Mouse (Mus musculus) heart, adult 2 months (tissue): ENCODE results near the gene Gdf7. TPM values are rescaled to one million over a fixed set of nuclear protein-coding genes. Genes with fewer than 3 reads are reported as not detected.

ENCODE experiments used
- DNase-seq, 2 experiments: peaks; one replicate each; pipeline ENCODE4 v3.0.0; 2021
- H3K27ac ChIP-seq: fragments of 200-600 bp; 2 replicates; pipeline ENCODE4 v1.8.1; 2022
- H3K27me3 ChIP-seq: fragments of 200-500 bp; 2 replicates; pipeline ENCODE4 v1.6.1; 2012; ENCODE audit warnings: mild to moderate bottlenecking, low read length, inconsistent platforms, mixed read lengths; ENCODE audit not compliant: control insufficient read depth, insufficient read depth
- H3K36me3 ChIP-seq: fragments of 200-500 bp; 2 replicates; pipeline ENCODE4 v1.6.1; 2012; ENCODE audit warnings: low read length, inconsistent platforms; ENCODE audit not compliant: control insufficient read depth, insufficient read depth
- H3K4me1 ChIP-seq: fragments of 200-500 bp; 2 replicates; pipeline ENCODE4 v1.6.1; 2011; ENCODE audit warnings: low read length; ENCODE audit not compliant: control insufficient read depth, insufficient read depth
- H3K4me3 ChIP-seq: fragments of 200-600 bp; 2 replicates; pipeline ENCODE4 v1.8.1; 2022
- H3K79me2 ChIP-seq: fragments of 200-500 bp; replicated peaks from 2 replicates; pipeline ENCODE4 v1.6.1; 2012; ENCODE audit warnings: mild to moderate bottlenecking, inconsistent platforms, low read length, moderate library complexity, mixed read lengths; ENCODE audit not compliant: control insufficient read depth, insufficient read depth
- H3K9ac ChIP-seq: fragments of 200-500 bp; 2 replicates; pipeline ENCODE4 v1.6.1; 2012; ENCODE audit warnings: low read depth, mild to moderate bottlenecking, control low read depth, inconsistent platforms, low read length, mixed read lengths
- CTCF ChIP-seq: fragments of 200-600 bp; IDR thresholded peaks from 2 replicates; pipeline ENCODE4 v1.8.1; 2022; ENCODE audit warnings: antibody characterized with exemption, mild to moderate bottlenecking, moderate library complexity
- EP300 ChIP-seq: fragments of 200-500 bp; IDR thresholded peaks from 2 replicates; pipeline ENCODE4 v1.6.1; 2011; ENCODE audit warnings: low read depth, low read length, control low read depth; ENCODE audit not compliant: insufficient read depth
- POLR2A ChIP-seq: fragments of 200-500 bp; IDR thresholded peaks from 2 replicates; pipeline ENCODE4 v1.6.1; 2011; ENCODE audit warnings: mild to moderate bottlenecking, low read depth, low read length, control low read depth; ENCODE audit not compliant: insufficient read depth
- WGBS: fragments of 180-500 bp; shearing (Covaris S2); methylation state at CpG from one replicate; pipeline ENCODE4 v1.1.7; 2018; 5-methylcytosine and 5-hydroxymethylcytosine counted together
- intact Hi-C: fragments of 180-260 bp; cut with DNase I; formaldehyde crosslinking; loops from one replicate; pipeline ENCODE4 v1.15.1; 2025
- polyA plus RNA-seq: library from polyadenylated mRNA; depleted of rRNA; stranded (reverse); fragments of >200 nt; gene quantifications from 2 replicates; pipeline ENCODE4 v1.2.3, GENCODE M21; 2012
- total RNA-seq, 2 experiments: library from RNA; stranded (reverse); gene quantifications; 2 replicates each; pipeline ENCODE4 v1.2.3; 2021

Gene Gdf7
- total and polyA plus RNA-seq, 3 experiments, result 0.41 to 0.96 (median 0.84) TPM

DNA sequence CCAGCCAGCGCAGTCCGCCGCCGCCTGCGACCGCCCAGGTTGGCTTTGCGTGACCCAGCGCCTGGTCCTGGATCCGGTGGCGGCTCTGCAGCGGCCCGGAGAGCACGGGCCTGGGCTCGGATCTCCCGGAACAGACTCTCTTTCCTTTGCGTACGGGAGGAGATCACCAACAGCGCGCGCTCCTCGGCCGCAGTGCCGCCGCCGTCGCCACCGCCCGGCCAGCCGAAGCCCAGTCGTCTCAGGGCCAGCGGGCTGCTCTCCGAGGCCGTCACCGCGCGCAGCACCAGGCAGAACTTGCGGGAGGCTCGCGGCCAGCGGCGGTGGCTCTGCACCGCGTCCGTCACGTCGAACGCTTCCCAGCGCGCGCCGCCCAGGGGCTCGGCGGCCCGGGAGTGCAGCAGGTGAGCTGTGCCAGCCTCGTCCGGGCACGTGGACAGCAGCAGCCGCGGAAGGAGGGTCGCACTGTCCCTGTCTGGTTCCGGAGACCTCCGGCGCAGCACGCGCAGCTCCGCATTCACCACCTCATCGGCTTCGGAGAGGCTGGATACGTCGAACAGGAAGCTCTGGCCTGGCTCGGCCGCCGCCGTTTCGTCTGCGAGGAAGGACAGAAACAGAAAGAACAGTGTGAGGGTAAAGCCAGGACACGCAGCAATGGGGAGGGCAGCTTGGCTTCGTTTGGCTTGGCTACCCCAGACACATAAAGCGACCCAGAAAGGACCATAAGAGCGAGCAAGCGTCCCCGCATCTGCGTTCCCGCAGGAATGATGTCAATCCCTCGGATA is 3.2 kb downstream of the Gdf7 start:
- H3K4me1 ChIP-seq, result no peaks in the 10 kb centered on the region
- H3K27me3 ChIP-seq, result peaks cover 13% of the 10 kb centered on the region
- no peak for DNase-seq
- H3K9ac ChIP-seq, result peak overlapping the region; percentile 5
- no peaks in the 10 kb centered on the region for H3K79me2 ChIP-seq
- WGBS, result 5% methylated on average over 84 of the region's 85 CpGs
- peak overlapping the region; percentile 24 for H3K4me3 ChIP-seq
- TF ChIP-seq CTCF (no peak), POLR2A (no peak), EP300 (no peak)
- H3K27ac ChIP-seq, result no peak overlapping the region
- H3K36me3 ChIP-seq, result no peaks in the 10 kb centered on the region
- intact Hi-C loops, result no loop called here

DNA sequence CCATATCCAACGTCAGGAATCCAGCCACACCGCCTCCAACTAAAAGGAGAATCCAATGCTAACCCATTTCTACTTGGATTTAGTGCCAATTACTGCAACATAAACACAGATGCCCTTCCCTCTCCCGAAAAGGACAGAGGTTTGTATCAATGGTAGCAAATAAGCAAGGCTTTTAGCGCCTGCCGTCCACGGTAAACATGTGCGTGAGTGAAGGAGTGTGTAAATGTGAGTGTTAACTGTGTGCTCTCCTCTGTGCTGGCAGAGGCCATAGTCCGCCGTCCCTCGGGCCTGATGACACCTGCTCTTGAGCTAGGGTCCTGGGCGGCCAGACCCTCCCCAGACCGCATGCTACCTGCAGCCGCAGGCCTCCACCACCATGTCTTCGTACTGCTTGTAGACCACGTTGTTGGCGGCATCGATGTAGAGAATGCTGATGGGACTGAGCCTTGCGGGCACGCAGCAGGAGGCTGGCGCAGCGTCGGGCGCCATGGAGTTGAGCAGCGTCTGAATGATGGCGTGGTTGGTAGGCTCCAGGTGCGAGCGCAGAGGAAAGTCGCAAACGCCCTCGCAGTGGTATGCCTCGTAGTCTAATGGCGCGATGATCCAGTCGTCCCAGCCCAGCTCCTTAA is 4.1 kb downstream of the Gdf7 start:
- no peaks in the 10 kb centered on the region for H3K4me1 ChIP-seq
- no peak overlapping the region for H3K27ac ChIP-seq
- H3K36me3 ChIP-seq, result no peaks in the 10 kb centered on the region
- 0 out of 2 replicates have a peak overlapping the region, but pooled peaks have one; percentile 7 for H3K4me3 ChIP-seq
- no peaks in the 10 kb centered on the region for H3K79me2 ChIP-seq
- TF ChIP-seq CTCF, result no peak
- TF ChIP-seq POLR2A, result no peak
- TF ChIP-seq EP300, result no peak
- no peak for DNase-seq
- 13% methylated on average over 34 of the region's 34 CpGs for WGBS
- intact Hi-C loops, result no loop called here
- H3K9ac ChIP-seq, result peak overlapping the region; percentile 5; the same call in 1 of the 2 replicates
- H3K27me3 ChIP-seq, result peaks cover 13% of the 10 kb centered on the region

DNA sequence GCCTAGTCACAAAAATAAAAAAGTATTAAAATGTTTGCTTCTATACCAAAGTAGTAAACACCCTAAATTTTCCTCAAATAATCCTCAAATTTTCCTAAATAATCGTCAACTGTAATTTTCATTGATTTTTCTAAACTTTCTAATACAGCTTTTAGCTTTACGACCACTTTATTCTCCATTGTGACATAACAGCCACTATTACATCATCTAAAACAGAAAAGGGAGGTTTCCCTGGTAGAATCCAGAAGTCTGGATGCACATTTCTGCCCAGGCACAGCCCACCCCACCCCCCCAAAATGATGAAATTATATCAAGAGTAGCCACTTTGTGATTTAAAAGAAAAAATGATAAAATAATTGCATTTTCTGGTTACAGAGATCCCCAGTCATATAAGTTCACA is 5.6 kb downstream of the Gdf7 start:
- Histone ChIP-seq H3K4me1 (no peaks in the 10 kb centered on the region), H3K27me3 (peaks cover 13% of the 10 kb centered on the region), H3K36me3 (no peaks in the 10 kb centered on the region), H3K4me3 (no peak overlapping the region), H3K27ac (no peak overlapping the region), H3K79me2 (no peaks in the 10 kb centered on the region), H3K9ac (no peak overlapping the region)
- no peak for TF ChIP-seq CTCF
- no peak for TF ChIP-seq EP300
- TF ChIP-seq POLR2A, result no peak
- intact Hi-C loops, result no loop called here
- no peak for DNase-seq
- WGBS, result 79% methylated on average over 2 of the region's 2 CpGs

DNA sequence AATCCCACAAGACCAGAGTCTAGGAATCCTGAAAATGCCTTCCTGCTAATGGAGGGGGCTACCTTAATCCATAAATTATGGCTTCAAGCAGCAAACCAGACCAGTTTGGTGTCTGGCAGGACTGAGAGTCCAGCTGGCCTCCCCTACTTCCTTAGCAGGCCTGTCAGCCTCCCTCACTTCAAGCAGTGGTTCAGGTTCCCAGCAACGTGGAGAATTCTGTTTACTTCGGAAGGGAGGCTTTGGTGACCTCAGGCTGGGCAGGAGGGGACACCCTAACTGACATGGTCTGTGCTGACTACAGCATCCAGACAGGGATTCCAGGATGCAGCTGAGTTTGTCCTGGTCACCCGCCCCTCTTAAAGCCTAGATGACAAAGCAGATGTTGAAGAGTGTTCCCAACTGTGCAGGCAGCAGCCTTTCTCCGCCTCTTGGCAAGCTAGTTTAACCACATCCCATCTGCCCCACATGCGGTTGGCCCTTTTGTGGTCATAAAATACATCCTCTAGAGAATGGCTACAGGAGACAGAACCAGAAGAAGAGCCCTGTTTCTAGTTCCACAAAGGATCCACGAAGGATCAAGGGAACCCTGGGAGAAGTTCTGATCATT is 6.3 kb downstream of the Gdf7 start:
- WGBS, result 52% methylated on average over 6 of the region's 6 CpGs
- H3K36me3 ChIP-seq, result no peaks in the 10 kb centered on the region
- intact Hi-C loops, result no loop called here
- DNase-seq, result no peak
- no peaks in the 10 kb centered on the region for H3K79me2 ChIP-seq
- no peaks in the 10 kb centered on the region for H3K4me1 ChIP-seq
- no peak overlapping the region for H3K4me3 ChIP-seq
- peaks cover 12% of the 10 kb centered on the region for H3K27me3 ChIP-seq
- TF ChIP-seq EP300 (no peak), CTCF (no peak), POLR2A (no peak)
- no peak overlapping the region for H3K27ac ChIP-seq
- no peak overlapping the region for H3K9ac ChIP-seq

DNA sequence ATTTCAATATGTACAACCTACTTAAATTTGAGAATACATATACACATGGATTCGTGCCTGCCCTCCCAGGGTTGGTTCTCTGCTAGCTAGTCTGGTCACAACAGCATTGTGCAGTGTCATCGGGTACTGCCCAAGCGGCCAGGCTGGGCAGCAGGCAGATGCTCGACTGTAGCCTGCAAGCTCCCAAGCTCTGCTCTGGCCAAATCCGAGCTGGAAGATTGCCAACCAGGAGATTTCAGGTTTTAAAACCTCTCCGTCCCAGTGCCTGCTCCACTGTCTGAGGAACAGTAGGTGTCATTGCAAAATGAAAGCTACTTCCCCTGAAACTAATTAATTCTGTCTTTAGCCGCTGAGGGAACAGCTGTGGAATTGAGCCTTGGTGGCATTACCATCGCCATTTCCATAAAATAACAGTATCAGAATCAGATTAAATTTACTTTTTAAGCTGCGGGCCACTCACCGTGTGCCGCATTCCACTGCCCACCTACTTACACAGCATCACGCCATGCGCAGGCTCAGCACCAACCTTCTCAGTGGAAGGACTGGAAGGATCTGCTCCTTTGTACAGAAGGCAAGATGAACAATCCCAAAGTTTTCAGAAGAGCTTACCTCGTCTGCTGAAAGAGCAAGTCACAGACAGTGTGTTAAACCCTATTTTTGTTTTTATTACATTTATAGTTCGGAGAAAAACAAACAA is 10.4 kb downstream of the Gdf7 start:
- no peak for DNase-seq
- intact Hi-C loops, result no loop called here
- H3K27me3 ChIP-seq, result no peaks in the 10 kb centered on the region
- no peaks in the 10 kb centered on the region for H3K4me1 ChIP-seq
- H3K36me3 ChIP-seq, result no peaks in the 10 kb centered on the region
- TF ChIP-seq POLR2A (no peak), EP300 (no peak), CTCF (no peak)
- H3K9ac ChIP-seq, result no peak overlapping the region
- H3K79me2 ChIP-seq, result no peaks in the 10 kb centered on the region
- no peak overlapping the region for H3K27ac ChIP-seq
- no peak overlapping the region for H3K4me3 ChIP-seq
- WGBS, result 67% methylated on average over 15 of the region's 15 CpGs
